Mouse (Mus musculus) left cerebral cortex, adult 18-20 months (tissue): ENCODE results near the gene Dnase1. TPM values are rescaled to one million over a fixed set of nuclear protein-coding genes. Genes with fewer than 3 reads are reported as not detected.
A peak's percentile ranks its signal among the peaks of the same experiment; 100 is the strongest.
"Not testable (repeated sequence)": the region's sequence is repeated elsewhere in the genome, so short reads cannot be mapped to it uniquely, and the experiment has no call there.

Experiments used
- DNase-seq, 2 experiments: peaks; one replicate each; pipeline ENCODE4 v3.0.0; 2021 to 2022; ENCODE audit warnings: low spot score in 2 of 2, mixed read lengths in 1 of 2
- long read RNA-seq, 2 experiments: library from polyadenylated mRNA; stranded (forward); transcript quantifications; one replicate each; pipeline ENCODE4 v2.0.0; 2021
- total RNA-seq, 2 experiments: library from RNA; stranded (reverse); gene quantifications; 2 replicates each; pipeline ENCODE4 v1.2.3; 2021

Gene Dnase1
- not detected for total RNA-seq
- long read RNA-seq, experiment 1, partial matches to known transcripts: 0 of 2 reads
- long read RNA-seq, experiment 1, other reads (novel, unspliced or antisense): 2 of 2 reads
- long read RNA-seq, experiment 2: 0 reads

DNA sequence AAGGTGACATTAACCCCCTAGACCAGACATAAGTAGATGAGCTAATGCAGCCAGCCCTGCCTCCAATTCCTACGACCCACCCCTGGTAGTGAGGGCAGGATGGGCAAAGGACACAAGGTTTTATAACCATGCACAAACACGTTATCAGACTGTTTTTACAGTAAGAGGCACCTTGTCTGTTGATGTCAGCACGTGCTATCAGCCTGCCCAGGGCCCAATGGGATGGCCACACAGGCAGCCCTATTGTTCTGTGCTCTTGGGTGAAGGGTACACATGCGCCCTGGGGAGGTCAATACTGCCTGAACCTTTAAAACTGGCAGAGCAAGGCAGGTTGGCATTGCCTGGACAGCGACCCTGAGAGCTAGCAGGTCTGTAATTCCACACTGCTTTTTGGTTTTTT lies at the start of gene Dnase1:
Dnase1 (plus strand) TSS at position 136 of the 400 bp plus-strand sequence.
- DNase-seq: no peak

DNA sequence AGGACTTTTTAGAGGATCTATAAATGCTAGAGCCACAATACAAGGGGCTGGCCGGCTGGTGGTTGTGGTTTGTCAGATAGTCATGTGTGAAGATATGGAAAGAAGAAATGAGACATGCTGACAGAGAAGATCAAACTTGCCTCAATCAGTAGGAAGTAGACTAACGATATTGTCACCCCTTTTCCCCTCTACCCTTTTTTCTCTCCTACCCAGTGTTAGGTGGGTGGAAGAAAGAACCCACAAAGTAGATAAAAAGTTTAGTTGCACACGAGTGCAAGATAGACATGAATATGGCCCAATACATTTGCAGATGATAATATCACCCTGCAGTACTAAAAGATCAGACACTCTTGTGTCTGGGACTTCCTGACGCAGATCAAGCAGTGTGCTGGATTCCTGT lies 48.3 kb upstream of the Dnase1 start:
- DNase-seq: no peak

- peak; percentile 94 to 97 for DNase-seq
These were observed 33.0 kb upstream of the Dnase1 start, which contains the start of gene Slx4 for GRCm38 (mm10) chr16:4003489-4004398. Gene Slx4, minus strand, starts transcription at chr16:4003770.

DNA sequence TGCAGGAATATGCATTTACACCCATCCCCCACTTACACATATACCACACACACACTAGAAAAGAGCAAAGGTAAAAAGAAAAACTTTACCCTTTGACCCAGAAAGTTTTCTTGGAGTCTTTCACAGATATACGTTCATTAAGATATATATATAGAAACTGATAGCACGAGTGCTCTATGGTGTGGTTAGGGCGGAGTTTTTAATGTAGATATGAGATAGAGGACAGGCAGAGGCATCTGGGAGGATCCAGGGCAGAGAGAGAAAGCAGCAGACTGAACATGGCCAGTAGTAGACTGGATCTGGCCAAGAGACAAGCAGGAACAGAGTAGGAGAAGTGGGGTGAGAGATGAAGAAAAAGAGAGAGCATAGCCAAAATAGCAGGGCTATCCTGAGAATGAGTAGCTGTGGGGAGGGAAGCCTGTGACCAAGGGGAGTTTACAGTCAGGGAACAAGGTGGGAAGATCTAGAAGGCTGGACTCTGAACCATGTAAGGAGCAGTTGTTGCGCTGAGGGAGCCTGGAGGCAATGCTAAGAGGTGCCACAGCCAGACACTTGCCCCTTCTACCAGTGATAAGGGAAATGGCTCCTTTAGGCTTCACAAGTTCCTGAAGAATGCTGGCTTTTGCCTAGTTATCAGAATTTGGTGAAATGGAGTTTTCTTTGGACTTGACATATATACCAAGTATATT lies 23.7 kb upstream of the Dnase1 start:
- DNase-seq: no peak

- no peak for DNase-seq
These were observed 22.6 kb upstream of the Dnase1 start for GRCm38 (mm10) chr16:4014040-4014668.

GRCm38 (mm10) chr16:4016786-4017185 lies 20.0 kb upstream of the Dnase1 start:
- DNase-seq: not testable (repeated sequence)

DNA sequence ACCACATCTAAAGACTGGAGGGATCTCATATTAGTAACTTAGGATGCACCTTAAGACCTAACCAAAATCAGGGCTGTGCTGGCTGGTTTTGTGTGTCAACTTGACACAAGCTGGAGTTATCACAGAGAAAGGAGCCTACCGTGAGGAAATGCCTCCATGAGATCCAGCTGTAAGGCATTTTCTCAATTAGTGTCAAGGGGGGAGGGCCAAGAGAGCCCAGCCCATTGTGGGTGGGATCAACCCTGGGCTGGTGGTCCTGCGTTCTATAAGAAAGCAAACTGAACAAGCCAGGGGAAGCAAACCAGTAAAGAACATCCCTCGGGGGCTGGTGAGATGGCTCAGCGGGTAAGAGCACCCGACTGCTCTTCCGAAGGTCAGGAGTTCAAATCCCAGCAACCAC lies 19.3 kb upstream of the Dnase1 start:
- DNase-seq: not testable (repeated sequence)

DNA sequence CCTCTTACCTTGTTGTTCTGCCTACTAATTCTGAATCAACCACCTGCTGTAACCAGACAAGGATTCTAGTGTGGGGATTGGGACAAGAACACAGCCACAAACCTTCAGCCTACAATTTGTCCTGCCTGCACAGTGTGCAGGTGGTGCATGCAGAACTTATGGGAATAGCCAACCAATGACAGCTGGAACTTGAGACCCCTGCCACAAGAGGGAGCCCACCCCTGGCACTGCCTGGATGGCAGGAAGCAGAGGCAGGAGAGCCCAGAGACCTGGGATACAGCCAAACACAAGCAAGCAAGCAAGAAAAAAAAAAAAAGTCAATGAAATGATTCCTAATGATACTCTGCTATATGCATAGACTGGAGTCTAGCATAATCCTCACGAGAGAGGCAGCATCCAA lies 15.5 kb upstream of the Dnase1 start:
- DNase-seq: no peak

DNA sequence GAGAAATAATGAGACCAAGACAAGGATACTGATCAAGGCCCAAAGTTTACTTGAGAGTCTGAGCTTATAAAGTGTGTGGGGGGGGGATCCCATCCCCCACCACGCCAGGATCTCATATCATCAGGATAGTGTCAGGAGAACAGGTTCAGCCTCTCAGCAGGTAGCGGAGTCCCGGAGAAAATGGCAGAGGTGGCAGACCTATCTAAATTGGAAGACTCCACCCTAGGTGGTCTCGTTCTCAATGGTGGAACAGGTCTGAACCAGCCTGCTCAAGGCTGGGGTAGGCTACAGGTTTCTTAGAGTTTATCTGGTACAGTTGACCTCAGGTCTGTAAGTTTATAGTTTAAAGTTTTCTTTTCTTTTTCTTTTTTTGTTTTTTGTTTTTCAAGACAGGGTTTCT lies 14.0 kb upstream of the Dnase1 start:
- no peak for DNase-seq

DNA sequence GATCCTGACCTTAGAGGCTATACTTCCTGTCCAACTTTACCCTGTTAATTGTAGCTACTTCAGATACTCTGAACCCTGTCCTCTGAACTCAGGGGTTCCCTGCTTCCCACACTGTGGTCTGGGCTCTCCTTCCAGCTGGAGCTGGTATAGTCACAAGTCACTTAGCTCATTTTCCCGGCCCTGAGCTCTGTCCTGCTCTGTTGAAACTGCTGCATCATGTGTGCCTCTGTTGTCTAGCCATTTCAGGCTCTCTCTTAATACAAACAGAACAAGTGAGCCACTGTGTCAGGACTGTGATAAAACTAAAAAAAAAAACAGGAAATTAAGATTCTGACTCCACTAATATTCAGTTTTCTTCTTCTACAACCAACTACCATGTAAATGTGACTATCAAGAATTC lies 10.1 kb upstream of the Dnase1 start:
- no peak for DNase-seq

- no peak for DNase-seq
These were observed 9.5 kb upstream of the Dnase1 start for GRCm38 (mm10) chr16:4027211-4027610.

- no peak for DNase-seq
These were observed 7.3 kb upstream of the Dnase1 start for GRCm38 (mm10) chr16:4029371-4029841.

DNA sequence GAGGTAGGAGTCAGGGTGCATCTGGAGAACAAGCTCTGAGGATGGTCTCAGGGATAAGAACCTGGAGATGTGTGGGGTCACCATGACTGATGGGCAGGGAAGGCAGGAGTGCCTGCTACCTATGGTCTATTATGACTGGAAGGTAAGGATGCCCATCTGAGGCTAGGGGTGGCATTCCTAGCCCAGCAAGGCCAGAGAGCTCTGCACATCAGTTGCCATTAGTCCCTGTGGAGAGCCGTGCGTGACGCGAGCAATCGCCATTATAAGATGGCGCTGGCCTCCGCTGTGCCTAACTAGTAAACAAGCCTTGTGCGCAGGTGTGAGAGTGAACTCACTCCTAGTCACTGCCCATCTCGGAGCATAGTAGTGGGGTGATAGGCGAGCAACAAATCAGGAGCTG lies 6.2 kb upstream of the Dnase1 start:
- DNase-seq: no peak

GRCm38 (mm10) chr16:4031441-4032274 lies 5.1 kb upstream of the Dnase1 start:
- DNase-seq: no peak

GRCm38 (mm10) chr16:4032341-4032748 lies 4.4 kb upstream of the Dnase1 start:
- DNase-seq: no peak

GRCm38 (mm10) chr16:4033971-4034370 lies 2.8 kb upstream of the Dnase1 start:
- no peak for DNase-seq

DNA sequence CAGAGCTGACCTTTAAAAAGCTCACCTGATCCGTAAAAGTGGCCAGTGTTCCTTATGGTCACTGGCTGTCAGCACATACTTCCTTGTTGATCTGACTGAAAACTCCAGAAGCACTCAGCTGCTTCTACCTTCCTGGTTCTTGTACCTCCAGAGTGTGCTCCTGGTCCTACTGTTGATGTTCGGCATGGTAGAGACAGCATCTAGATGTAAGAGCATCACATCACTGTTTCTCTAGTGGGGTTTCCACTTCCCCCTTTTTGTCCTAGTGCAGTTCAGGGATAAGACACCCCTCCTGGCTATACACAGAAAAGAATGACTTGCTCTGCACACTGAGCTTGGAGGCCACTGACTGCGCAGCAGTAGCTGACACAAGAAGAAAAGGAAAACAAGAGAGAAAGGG lies 2.3 kb upstream of the Dnase1 start:
- no peak for DNase-seq

- no peak for DNase-seq
These were observed 1.2 kb upstream of the Dnase1 start for GRCm38 (mm10) chr16:4035575-4035974.

GRCm38 (mm10) chr16:4037690-4038089 lies 948 bp downstream of the Dnase1 start:
- no peak for DNase-seq

DNA sequence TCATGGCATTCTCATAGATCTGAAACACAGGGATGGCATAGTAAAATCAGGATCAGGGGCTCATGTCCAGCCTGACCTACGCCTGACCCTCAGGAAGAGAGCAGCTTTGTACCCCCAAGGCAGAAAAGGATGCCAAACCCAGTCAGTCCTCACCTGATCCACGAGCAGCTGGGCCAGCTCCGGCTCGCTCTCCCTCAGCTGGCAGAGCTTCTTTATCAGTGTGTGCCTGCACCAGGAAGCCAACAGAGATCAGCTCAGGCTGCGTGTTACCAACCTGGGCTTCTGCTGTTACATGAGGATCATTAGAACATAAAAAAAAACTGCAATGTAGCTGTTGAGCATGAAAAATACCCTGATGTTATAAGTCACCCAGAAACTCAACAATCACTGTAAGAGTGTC lies 3.5 kb downstream of the Dnase1 start:
- no peak for DNase-seq

GRCm38 (mm10) chr16:4041646-4042045 lies 4.9 kb downstream of the Dnase1 start:
- no peak for DNase-seq
